Mouse (Mus musculus) erythroid progenitor cell, adult 5-6 weeks (primary cell): ENCODE results near the gene AU021092. TPM values are rescaled to one million over a fixed set of nuclear protein-coding genes. Genes with fewer than 3 reads are reported as not detected.
"Not testable (repeated sequence)": the region's sequence is repeated elsewhere in the genome, so short reads cannot be mapped to it uniquely, and the experiment has no call there.

ENCODE experiments used
- ATAC-seq: replicated peaks from 2 replicates; pipeline ENCODE4 v1.8.0; 2016; ENCODE audit warnings: moderate number of reproducible peaks, mild to moderate bottlenecking, moderate TSS enrichment, inconsistent platforms; ENCODE audit not compliant: poor library complexity, low FRiP score, severe bottlenecking
- total RNA-seq, 2 experiments: library from RNA; stranded (forward) in 1 of 2; stranded (reverse) in 1 of 2; fragments of 150-400 nt in 1 of 2; fragments of 186-747, 209-891 nt in 1 of 2; gene quantifications; 2 replicates each; pipeline versions ENCODE4 v1.2.3 to v1.2.4; 2015 to 2017; ENCODE audit warnings: low replicate concordance in 2 of 2

Gene AU021092
- total RNA-seq (2015; ENCODE audit: low replicate concordance), result not detected in 2 replicates
- total RNA-seq (2017; ENCODE audit: low replicate concordance), result not detected in 2 replicates

- no peak for ATAC-seq
Measured at GRCm38 (mm10) chr16:5222140-5222539, at the start of gene AU021092. AU021092 (minus strand) TSS chr16:5222299.

GRCm38 (mm10) chr16:5271411-5272035, 49.4 kb upstream of the AU021092 start:
- ATAC-seq, result no peak

- no peak for ATAC-seq
Measured at GRCm38 (mm10) chr16:5263926-5264325, 41.8 kb upstream of the AU021092 start.

DNA sequence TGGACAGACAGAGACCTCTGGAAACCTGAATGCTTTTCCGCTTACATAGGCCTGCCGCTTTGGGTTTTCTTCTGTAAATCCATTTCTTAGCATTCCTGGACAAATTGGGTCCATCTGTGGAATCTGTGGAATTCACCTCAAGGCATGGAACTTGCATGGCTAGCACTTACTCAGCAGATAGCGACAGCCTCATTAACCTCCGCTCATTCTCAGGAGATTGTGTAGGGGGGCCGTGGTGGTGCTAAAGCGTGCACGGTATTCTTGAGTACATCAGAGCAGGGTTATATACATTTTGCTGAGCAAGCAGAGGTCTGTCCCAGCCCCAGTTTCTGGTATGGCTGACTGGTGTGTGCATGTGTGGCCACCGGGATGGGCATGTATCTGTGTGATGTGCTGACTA, 41.1 kb upstream of the AU021092 start:
- ATAC-seq, result no peak

DNA sequence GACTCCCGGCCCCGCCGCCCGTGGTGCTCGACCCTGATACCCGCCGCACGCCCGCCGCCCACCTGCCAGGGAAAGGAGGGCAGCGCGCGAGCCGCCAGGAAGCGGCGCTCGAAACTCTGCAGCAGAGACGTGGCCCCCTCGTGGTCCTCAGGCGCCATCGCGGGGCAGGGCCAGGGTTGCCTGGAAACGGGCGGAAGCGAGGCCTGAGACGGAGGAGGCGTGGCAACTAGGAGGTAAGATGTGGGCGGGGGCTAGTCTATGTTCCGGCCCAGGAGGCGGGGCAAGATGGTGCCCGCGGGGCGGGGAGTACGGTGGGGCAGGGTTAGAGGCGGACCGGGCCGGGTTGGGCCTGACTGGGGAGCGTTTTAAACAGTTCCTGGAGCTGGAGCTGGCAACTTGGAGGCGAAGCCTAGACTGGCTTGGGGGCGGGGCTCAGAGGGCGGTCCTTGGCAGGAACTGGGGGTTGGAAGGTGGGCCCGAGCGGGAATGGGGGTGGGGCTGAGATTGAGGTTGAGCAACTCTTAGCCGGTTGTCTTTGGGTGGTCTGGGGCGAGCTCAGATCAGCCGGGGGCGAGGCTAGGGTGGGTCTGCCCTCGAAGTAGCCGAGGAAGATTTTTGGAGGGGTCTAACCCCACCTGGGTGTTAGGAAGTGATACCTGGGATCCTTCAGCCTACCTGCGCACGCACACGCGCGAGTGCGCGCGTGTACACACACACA, 33.8 kb upstream of the AU021092 start, which contains the start of gene Eef2kmt:
TSS of gene Eef2kmt (minus strand) at position 205 of the 718 bp plus-strand sequence.
- peak; percentile 94 for ATAC-seq

- ATAC-seq, result no peak
Measured at GRCm38 (mm10) chr16:5255081-5255740, 33.1 kb upstream of the AU021092 start.

GRCm38 (mm10) chr16:5254346-5255025, 32.4 kb upstream of the AU021092 start:
- ATAC-seq, result peak; percentile 61

GRCm38 (mm10) chr16:5252260-5252659, 30.2 kb upstream of the AU021092 start:
- no peak for ATAC-seq

- ATAC-seq, result no peak
Measured at GRCm38 (mm10) chr16:5250891-5251290, 28.8 kb upstream of the AU021092 start.

- 0 out of 2 replicates have a peak, but pooled peaks have one; percentile 43 for ATAC-seq
Measured at GRCm38 (mm10) chr16:5244411-5244810, 22.3 kb upstream of the AU021092 start.

GRCm38 (mm10) chr16:5242882-5243281, 20.8 kb upstream of the AU021092 start:
- no peak for ATAC-seq

GRCm38 (mm10) chr16:5242355-5242754, 20.3 kb upstream of the AU021092 start:
- ATAC-seq, result no peak

GRCm38 (mm10) chr16:5233418-5234313, 11.6 kb upstream of the AU021092 start, which contains the start of gene Alg1:
Alg1 (plus strand) TSS chr16:5233621.
- peak; percentile 98 for ATAC-seq

- ATAC-seq, result no peak
Measured at GRCm38 (mm10) chr16:5232982-5233381, 10.9 kb upstream of the AU021092 start.

DNA sequence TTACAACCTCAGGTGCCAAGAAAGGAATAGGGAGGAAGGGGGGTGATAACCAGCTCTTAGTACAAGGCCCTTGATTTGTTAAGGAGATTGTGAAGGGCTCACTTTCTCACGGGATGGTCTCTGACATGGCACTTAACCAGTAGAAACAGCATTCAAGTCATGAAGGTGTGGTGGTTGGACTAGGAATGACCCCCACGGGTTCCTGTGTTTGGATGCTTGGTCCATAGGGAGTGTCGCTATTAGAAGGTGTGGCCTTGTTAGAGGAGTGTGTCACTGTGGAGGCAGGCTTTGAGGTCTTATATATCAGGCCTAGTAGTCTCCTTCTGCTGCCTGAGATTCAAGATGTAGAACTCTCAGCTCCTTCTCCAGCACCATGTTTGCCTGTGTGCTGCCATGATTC, 6.0 kb upstream of the AU021092 start:
- not testable (repeated sequence) for ATAC-seq

DNA sequence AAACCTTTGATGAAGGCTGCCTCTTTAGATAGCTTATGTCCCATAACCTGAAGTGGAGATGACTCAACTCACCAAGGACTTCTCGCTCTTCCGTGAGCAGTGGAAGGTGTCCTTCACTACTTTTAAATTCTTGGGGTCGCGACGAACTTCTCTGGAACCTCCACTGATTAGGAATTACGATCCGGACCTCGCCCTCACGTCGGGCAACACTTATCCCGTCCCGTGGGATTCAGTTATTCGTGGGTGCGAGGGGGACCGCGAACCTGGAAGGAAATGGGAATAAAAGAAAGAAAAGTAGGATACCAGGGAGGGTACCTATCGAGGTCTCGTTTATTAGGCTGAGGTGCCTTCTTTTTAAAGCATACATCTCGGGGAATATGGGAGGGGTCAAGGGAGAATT, 5.4 kb upstream of the AU021092 start:
- not testable (repeated sequence) for ATAC-seq

DNA sequence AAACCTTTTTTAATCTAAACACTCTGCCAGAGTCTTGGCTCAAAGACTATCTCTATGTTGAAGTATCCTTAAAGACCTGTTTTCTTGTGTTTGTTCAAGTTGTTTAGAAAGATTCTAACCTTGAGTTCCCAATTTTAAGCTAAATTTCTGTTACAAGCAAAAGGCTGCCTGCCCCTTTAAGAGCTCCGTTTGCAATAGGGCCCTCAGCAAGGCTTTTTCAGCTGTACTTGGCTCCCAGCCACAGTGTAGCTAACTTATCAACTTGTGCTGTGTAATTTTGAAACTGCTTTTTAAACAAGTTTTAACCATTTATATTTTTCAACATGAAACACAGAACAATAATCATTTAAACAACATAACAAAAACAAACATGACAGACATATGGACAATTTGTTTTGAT, 4.4 kb upstream of the AU021092 start:
- ATAC-seq, result not testable (repeated sequence)

DNA sequence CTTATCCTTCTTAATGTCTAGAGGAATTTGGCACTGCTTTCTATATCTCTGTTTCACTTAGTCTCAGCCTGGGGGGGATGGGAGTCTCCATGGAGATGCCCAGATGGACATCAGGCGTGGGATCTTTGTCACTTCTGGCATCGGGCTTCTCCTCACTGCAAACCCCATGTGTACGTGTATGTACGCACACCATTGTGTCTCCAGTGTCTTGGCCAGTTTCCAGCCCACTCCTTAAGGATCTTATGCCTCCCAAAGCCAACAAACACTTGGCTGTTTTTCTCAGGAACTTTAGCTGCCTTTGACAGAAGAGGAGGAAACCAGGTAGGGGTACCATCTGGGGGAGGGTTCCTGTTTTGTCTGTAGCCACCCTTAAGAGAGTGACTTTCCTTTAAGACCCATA, 696 bp downstream of the AU021092 start:
- ATAC-seq, result no peak
